ENCODE assay signal across 9 mouse cellular contexts in the genomic region with DNA sequence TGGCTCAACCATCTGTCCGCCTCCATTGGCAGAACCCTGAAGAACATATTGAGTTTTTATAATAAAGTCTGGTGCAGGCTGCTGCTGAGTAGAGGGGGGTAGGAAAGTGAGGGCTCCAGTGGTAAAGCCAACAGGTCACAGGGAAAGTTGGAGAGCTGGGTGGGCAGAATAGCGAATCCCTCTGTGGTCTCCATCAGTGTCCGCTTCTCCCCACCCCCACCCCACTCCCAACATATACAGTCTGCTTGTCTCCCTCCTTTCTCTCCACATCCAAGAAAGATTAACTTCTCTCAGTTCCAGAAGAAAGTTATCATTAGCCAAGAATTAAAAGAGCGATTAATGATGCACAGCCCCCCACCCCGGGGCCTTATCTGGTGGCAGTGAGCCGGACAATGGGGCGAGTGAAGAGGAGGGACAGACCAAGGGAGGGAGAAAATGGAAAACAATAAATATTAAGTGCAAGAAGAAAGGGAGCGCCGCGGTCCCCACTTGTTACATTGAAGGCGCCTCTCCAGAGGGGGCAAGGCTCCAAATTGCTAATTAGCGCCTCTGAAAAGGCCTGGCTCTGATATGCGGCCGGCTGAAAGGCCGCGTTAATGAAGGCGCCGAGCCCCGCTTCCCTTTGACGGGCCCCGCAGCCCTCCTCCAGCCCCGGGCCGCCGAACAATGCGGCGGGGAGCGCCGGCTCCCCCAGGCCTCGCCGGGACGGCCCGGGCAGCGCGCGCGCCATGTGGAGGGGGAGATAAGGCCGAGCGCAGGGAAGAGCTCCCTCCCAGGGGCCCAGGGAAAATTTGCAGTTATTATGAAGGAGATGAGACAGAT. TPM values are rescaled to one million over a fixed set of nuclear protein-coding genes. Genes with fewer than 3 reads are reported as not detected.
A peak's percentile ranks its signal among the peaks of the same experiment; 100 is the strongest.
DNase-seq lines count a peak whose midpoint lies in the region; ATAC-seq and TF ChIP-seq lines count a peak whose summit lies in the region.
"Had no signal": no experiment of that assay in that cellular context is flagged by ENCODE, and none has a peak within 500 bp of the region (broad histone marks: within the 10 kb centered on the region; RNA-seq: fewer than 3 reads in every experiment).

No protein-coding gene starts in this region.

- peaks cover 39% of the 10 kb centered on the region for H3K4me1 ChIP-seq in erythroblast, embryonic 14.5 days (ENCODE audit: control insufficient read depth)
- H3K4me1 ChIP-seq in E14TG2a.4 (replicated peaks; ENCODE audit: low read depth, low read length), result peaks cover 25% of the 10 kb centered on the region
- peaks cover 5% of the 10 kb centered on the region; the same call in 1 of the 2 replicates for H3K4me1 ChIP-seq in liver, postnatal 0 days (ENCODE audit: insufficient read depth)

- peak overlapping the region; percentile 62 for H3K4me3 ChIP-seq in erythroblast, embryonic 14.5 days (replicated peaks)
- peak overlapping the region; percentile 70 for H3K4me3 ChIP-seq in E14TG2a.4 (replicated peaks; ENCODE audit: low read length)
- H3K4me3 ChIP-seq in liver, postnatal 0 days (ENCODE audit: low read depth, low read length), result peak overlapping the region; percentile 20

- H3K27ac ChIP-seq in liver, postnatal 0 days (ENCODE audit: low read depth), result no peak overlapping the region
- H3K27ac ChIP-seq: macrophage had no signal

- peaks cover 39% of the 10 kb centered on the region for H3K27me3 ChIP-seq in erythroblast, embryonic 14.5 days (ENCODE audit: control insufficient read depth)
- H3K27me3 ChIP-seq in E14TG2a.4 (ENCODE audit: insufficient read depth, low read length), result peaks cover 61% of the 10 kb centered on the region
- peaks cover 40% of the 10 kb centered on the region for H3K27me3 ChIP-seq in liver, postnatal 0 days (ENCODE audit: insufficient read depth, low read length)

- peak; percentile 29 for DNase-seq in forelimb bud, embryonic 11.5 days (ENCODE audit: low read depth, low spot score)
- DNase-seq in liver, postnatal 0 days, result peak; percentile 58
- no peak for DNase-seq in kidney, adult 18-20 months
- no peak for DNase-seq in adrenal gland, adult (ENCODE audit: inconsistent age in 2 of 2, low spot score in 1 of 2)

- no peaks in the 10 kb centered on the region for H3K9me3 ChIP-seq in erythroblast, embryonic 14.5 days (ENCODE audit: control insufficient read depth, low read length)
- no peaks in the 10 kb centered on the region for H3K9me3 ChIP-seq in E14TG2a.4 (ENCODE audit: low read length)
- H3K9me3 ChIP-seq in liver, postnatal 0 days (ENCODE audit: low read length), result no peaks in the 10 kb centered on the region

- H3K9ac ChIP-seq in liver, postnatal 0 days (replicated peaks), result peak overlapping the region; percentile 34

- no peaks in the 10 kb centered on the region for H3K36me3 ChIP-seq in erythroblast, embryonic 14.5 days (ENCODE audit: control insufficient read depth)
- H3K36me3 ChIP-seq in E14TG2a.4 (ENCODE audit: insufficient read depth, low read length), result no peaks in the 10 kb centered on the region
- H3K36me3 ChIP-seq in liver, postnatal 0 days (replicated peaks; ENCODE audit: insufficient read depth, low read length), result no peaks in the 10 kb centered on the region

- no peak for TF ChIP-seq CTCF in E14TG2a.4 (conservative IDR thresholded peaks at IDR 0.05; ENCODE audit: low read length)
- TF ChIP-seq CTCF in liver, postnatal 0 days (IDR thresholded peaks at IDR 0.05; ENCODE audit: low read depth), result no peak

- WGBS in liver, postnatal 0 days (ENCODE audit: insufficient replicate concordance), result 9% methylated on average over 37 of the region's 38 CpGs

- H3K4me2 ChIP-seq in liver, postnatal 0 days (ENCODE audit: low read depth, low read length), result peak overlapping the region; percentile 69

- no peak for ATAC-seq in erythroblast, adult 5-6 weeks (replicated peaks; ENCODE audit: low FRiP score, poor library complexity, severe bottlenecking)
- peak; percentile 90 for ATAC-seq in liver, postnatal 0 days
- no peak for ATAC-seq in activated CD4-positive, CD25-positive, alpha-beta regulatory T cell, adult 4 months

- TF ChIP-seq EP300 in liver, postnatal 0 days (IDR thresholded peaks at IDR 0.05; ENCODE audit: low read depth), result no peak

RNA-seq across cellular contexts. Expression of a gene that starts 21.2 kb away (rescaled TPM):
- 0.44 and 0.52 TPM in 2 replicates for polyA plus RNA-seq in erythroblast, embryonic 14.5 days (2012)
- 13.4 and 17.1 TPM in 2 replicates for total RNA-seq in erythroblast, adult 5-6 weeks (2015; ENCODE audit: low replicate concordance)
- total RNA-seq in erythroblast, adult 5-6 weeks (2017; ENCODE audit: low replicate concordance), result 15.9 and 16.8 TPM in 2 replicates
- 4.7 and 5.5 TPM in 2 replicates for polyA plus RNA-seq in liver, postnatal 0 days (2015; fragmentation: Nextera tagmentation; extraction: Ambion mirVana)
- polyA plus RNA-seq in activated CD4-positive, CD25-positive, alpha-beta regulatory T cell, adult 4 months (2017; shearing (Covaris generic)), result 10 to 100 TPM; 16.9 to 23.2 TPM

Comparison
In these comparisons a context has a peak if more than half of its experiments do, and no peak if none do; other contexts are left out.
1. H3K4me3 ChIP-seq: peak in every context shown above with its lines; median percentile 70 in E14TG2a.4; 62 in erythroblast, embryonic 14.5 days; 20 in liver, postnatal 0 days.
2. DNase-seq: peak in forelimb bud, embryonic 11.5 days (single experiment) and liver, postnatal 0 days (single experiment); none in kidney, adult 18-20 months (single experiment) and adrenal gland, adult (0 of 2).